Mouse (Mus musculus) MEL (cell line): ENCODE results near the gene Sipa1l1. TPM values are rescaled to one million over a fixed set of nuclear protein-coding genes. Genes with fewer than 3 reads are reported as not detected.

Source experiments
- DNase-seq: peaks from one replicate; pipeline ENCODE4 v3.0.0; 2011; ENCODE audit warnings: low read depth, low spot score
- H3K27ac ChIP-seq: 2 replicates; pipeline ENCODE4 v1.5.1; 2012; ENCODE audit warnings: low read depth, mild to moderate bottlenecking, control low read depth, low read length, moderate library complexity; ENCODE audit not compliant: control insufficient read depth
- H3K27me3 ChIP-seq, 2 experiments: fragments of 150-350 bp in 1 of 2; sonication (generic) in 1 of 2; 2 replicates each; pipeline ENCODE4 v1.6.1; 2012; ENCODE audit warnings: low read length in 2 of 2, mild to moderate bottlenecking in 2 of 2, improper control_type of control experiment in 1 of 2, moderate library complexity in 1 of 2; ENCODE audit not compliant: insufficient read depth in 2 of 2, control insufficient read depth in 1 of 2
- H3K36me3 ChIP-seq, 2 experiments: 2 replicates each; pipeline ENCODE4 v1.6.1; 2012 to 2014; ENCODE audit warnings: low read length in 2 of 2, improper control_type of control experiment in 1 of 2, inconsistent platforms in 1 of 2, mild to moderate bottlenecking in 1 of 2; ENCODE audit not compliant: insufficient read depth in 2 of 2, control insufficient read depth in 1 of 2
- H3K4me1 ChIP-seq, 2 experiments: fragments of 150-350 bp in 1 of 2; sonication (generic) in 1 of 2; 2 replicates each; pipeline ENCODE4 v1.6.1; 2012; ENCODE audit warnings: low read length in 2 of 2, improper control_type of control experiment in 1 of 2, mild to moderate bottlenecking in 1 of 2; ENCODE audit not compliant: insufficient read depth in 2 of 2, control insufficient read depth in 1 of 2
- H3K4me3 ChIP-seq, 2 experiments: fragments of 150-350 bp in 1 of 2; sonication (generic) in 1 of 2; 2 replicates each; pipeline ENCODE4 v1.5.1; 2012; ENCODE audit warnings: low read depth in 2 of 2, low read length in 2 of 2, mild to moderate bottlenecking in 2 of 2, moderate library complexity in 2 of 2, control low read depth in 1 of 2, improper control_type of control experiment in 1 of 2; ENCODE audit not compliant: control insufficient read depth in 1 of 2, insufficient read depth in 1 of 2
- H3K79me2 ChIP-seq: 2 replicates; pipeline ENCODE4 v1.6.1; 2012; ENCODE audit warnings: mild to moderate bottlenecking, low read length, moderate library complexity; ENCODE audit not compliant: control insufficient read depth, poor library complexity, insufficient read depth
- H3K9ac ChIP-seq: 2 replicates; pipeline ENCODE4 v1.6.1; 2012; ENCODE audit warnings: low read depth, mild to moderate bottlenecking, control low read depth, low read length, moderate library complexity; ENCODE audit not compliant: control insufficient read depth, poor library complexity, severe bottlenecking
- H3K9me3 ChIP-seq: fragments of 150-350 bp; sonication (generic); replicated peaks from 2 replicates; pipeline ENCODE4 v1.6.1; 2012; ENCODE audit warnings: mild to moderate bottlenecking, low read length, improper control_type of control experiment, moderate library complexity; ENCODE audit not compliant: insufficient read depth
- BHLHE40 ChIP-seq: IDR thresholded peaks from 2 replicates; pipeline ENCODE4 v1.6.1; 2012; ENCODE audit warnings: low read depth, mild to moderate bottlenecking, inconsistent platforms, low read length, improper control_type of control experiment, borderline replicate concordance
- CHD1 ChIP-seq: IDR thresholded peaks from 2 replicates; pipeline ENCODE4 v1.6.1; 2012; ENCODE audit warnings: low read depth, mild to moderate bottlenecking, inconsistent platforms, low read length, improper control_type of control experiment
- CHD2 ChIP-seq: IDR thresholded peaks from 2 replicates; pipeline ENCODE4 v1.6.1; 2011; ENCODE audit warnings: low read length, improper control_type of control experiment
- CTCF ChIP-seq, 3 experiments: IDR thresholded peaks in 2 of 3; conservative IDR thresholded peaks in 1 of 3; 2 replicates each; pipeline ENCODE4 v1.5.1; 2011 to 2012; ENCODE audit warnings: low read length in 3 of 3, low read depth in 2 of 3, mild to moderate bottlenecking in 2 of 3, improper control_type of control experiment in 1 of 3, inconsistent platforms in 1 of 3, mixed read lengths in 1 of 3, moderate library complexity in 1 of 3; ENCODE audit not compliant: control insufficient read depth in 1 of 3, insufficient read depth in 1 of 3, poor library complexity in 1 of 3, severe bottlenecking in 1 of 3
- E2F4 ChIP-seq: IDR thresholded peaks from 2 replicates; pipeline ENCODE4 v1.6.1; 2011; ENCODE audit warnings: low read depth, low read length, improper control_type of control experiment, borderline replicate concordance
- EP300 ChIP-seq, 2 experiments: IDR thresholded peaks; 2 replicates each; pipeline ENCODE4 v1.6.1; 2011; ENCODE audit warnings: improper control_type of control experiment in 2 of 2, low read length in 2 of 2, low read depth in 1 of 2, mild to moderate bottlenecking in 1 of 2
- ETS1 ChIP-seq: IDR thresholded peaks from 2 replicates; pipeline ENCODE4 v1.6.1; 2012; ENCODE audit warnings: low read depth, mild to moderate bottlenecking, inconsistent platforms, low read length, improper control_type of control experiment, moderate library complexity
- GATA1 ChIP-seq: IDR thresholded peaks from 2 replicates; pipeline ENCODE4 v1.6.1; 2011; ENCODE audit warnings: low read depth, low read length, improper control_type of control experiment
- KAT2A ChIP-seq: conservative IDR thresholded peaks from 2 replicates; pipeline ENCODE4 v1.6.1; 2012; ENCODE audit warnings: low read depth, low read length, improper control_type of control experiment, inconsistent platforms
- MAFK ChIP-seq: IDR thresholded peaks from 2 replicates; pipeline ENCODE4 v1.6.1; 2011; ENCODE audit warnings: low read depth, mild to moderate bottlenecking, low read length, improper control_type of control experiment, borderline replicate concordance
- MAX ChIP-seq: IDR thresholded peaks from 2 replicates; pipeline ENCODE4 v1.6.1; 2011; ENCODE audit warnings: low read length, improper control_type of control experiment
- MEF2A ChIP-seq: IDR thresholded peaks from 2 replicates; pipeline ENCODE4 v1.6.1; 2014; ENCODE audit warnings: low read depth, mild to moderate bottlenecking, inconsistent platforms, low read length, improper control_type of control experiment; ENCODE audit not compliant: poor library complexity, insufficient replicate concordance, severe bottlenecking; ENCODE audit errors: extremely low read depth
- MXI1 ChIP-seq: IDR thresholded peaks from 2 replicates; pipeline ENCODE4 v1.6.1; 2011; ENCODE audit warnings: mild to moderate bottlenecking, low read depth, low read length, improper control_type of control experiment
- MYB ChIP-seq: IDR thresholded peaks from 2 replicates; pipeline ENCODE4 v1.6.1; 2011; ENCODE audit warnings: mild to moderate bottlenecking, low read depth, low read length, improper control_type of control experiment
- MYC ChIP-seq: IDR thresholded peaks from 2 replicates; pipeline ENCODE4 v1.6.1; 2011; ENCODE audit warnings: low read depth, mild to moderate bottlenecking, low read length, improper control_type of control experiment, moderate library complexity
- NELFE ChIP-seq: IDR thresholded peaks from 2 replicates; pipeline ENCODE4 v1.6.1; 2011; ENCODE audit warnings: low read depth, low read length, improper control_type of control experiment
- NRF1 ChIP-seq: IDR thresholded peaks from 2 replicates; pipeline ENCODE4 v1.6.1; 2014; ENCODE audit warnings: low read depth, mild to moderate bottlenecking, inconsistent platforms, low read length, improper control_type of control experiment, moderate library complexity; ENCODE audit not compliant: poor library complexity, insufficient read depth, severe bottlenecking
- RCOR1 ChIP-seq: IDR thresholded peaks from 2 replicates; pipeline ENCODE4 v1.6.1; 2012; ENCODE audit warnings: low read depth, mild to moderate bottlenecking, inconsistent platforms, low read length, improper control_type of control experiment
- SMC3 ChIP-seq: IDR thresholded peaks from 2 replicates; pipeline ENCODE4 v1.6.1; 2011; ENCODE audit warnings: low read depth, low read length, improper control_type of control experiment
- TAL1 ChIP-seq: IDR thresholded peaks from 2 replicates; pipeline ENCODE4 v1.6.1; 2012; ENCODE audit warnings: mild to moderate bottlenecking, inconsistent platforms, low read length, moderate library complexity, mixed read lengths
- UBTF ChIP-seq: IDR thresholded peaks from 2 replicates; pipeline ENCODE4 v1.6.1; 2012; ENCODE audit warnings: low read depth, mild to moderate bottlenecking, inconsistent platforms, low read length, improper control_type of control experiment, moderate library complexity, borderline replicate concordance; ENCODE audit not compliant: insufficient read depth
- USF1 ChIP-seq: IDR thresholded peaks from 2 replicates; pipeline ENCODE4 v1.6.1; 2014; ENCODE audit warnings: low read depth, mild to moderate bottlenecking, inconsistent platforms, low read length, improper control_type of control experiment, moderate library complexity
- ZNF384 ChIP-seq: IDR thresholded peaks from 2 replicates; pipeline ENCODE4 v1.6.1; 2012; ENCODE audit warnings: low read depth, mild to moderate bottlenecking, inconsistent platforms, low read length, improper control_type of control experiment
- polyA plus RNA-seq, 2 experiments: library from polyadenylated mRNA; stranded (reverse) in 1 of 2; unstranded in 1 of 2; fragments of >175 nt in 1 of 2; fragments of >200 nt in 1 of 2; gene quantifications; 2 replicates each; pipeline versions ENCODE4 v1.2.1 to v1.2.4; 2012; ENCODE audit warnings: low replicate concordance in 2 of 2, low read depth in 1 of 2; ENCODE audit not compliant: insufficient read length in 2 of 2, insufficient read depth in 1 of 2, missing spikeins in 1 of 2
- total RNA-seq: library from RNA; depleted of rRNA; stranded (reverse); fragments of 300-350 nt; gene quantifications from 2 replicates; pipeline ENCODE4 v1.2.3, GENCODE M21; 2012

The Sipa1l1 gene
- total and polyA plus RNA-seq, 3 experiments, result 18.1 to 42.7 (median 19.3) TPM

GRCm38 (mm10) chr12:82208046-82208445 lies 38.9 kb downstream of the Sipa1l1 start:
- no peaks in the 10 kb centered on the region for H3K9me3 ChIP-seq
- peaks cover 0 to 2% of the 10 kb centered on the region in 2 experiments; a peak in 1 of 4 replicates for H3K36me3 ChIP-seq
- TF ChIP-seq UBTF (no peak), RCOR1 (no peak), TAL1 (no peak), MEF2A (no peak), MAFK (no peak), CHD2 (no peak), ETS1 (no peak), MYB (no peak), USF1 (no peak), MXI1 (no peak), EP300 (IDR thresholded peaks at IDR 0.05; ENCODE audit: low read depth in 1 of 2, low read length in 2 of 2) (no peak), CTCF (IDR thresholded peaks at IDR 0.05 in 2 of 3, conservative IDR thresholded peaks at IDR 0.05 in 1 of 3; ENCODE audit: control insufficient read depth in 1 of 3, insufficient read depth in 1 of 3, low read depth in 2 of 3, low read length in 3 of 3, poor library complexity in 1 of 3, severe bottlenecking in 1 of 3) (no peak), KAT2A (no peak), MYC (no peak), ZNF384 (no peak), CHD1 (no peak), BHLHE40 (no peak), GATA1 (no peak), SMC3 (no peak), E2F4 (no peak)
- H3K27me3 ChIP-seq, result no peaks in the 10 kb centered on the region
- no peak overlapping the region for H3K4me3 ChIP-seq
- H3K9ac ChIP-seq, result no peak overlapping the region
- peaks cover 5% of the 10 kb centered on the region; the same call in 1 of the 2 replicates for H3K79me2 ChIP-seq
- H3K4me1 ChIP-seq, result 0 out of 4 replicates have a peak, but pooled peaks cover 0 to 2% of the 10 kb centered on the region in 2 experiments
- no peak for DNase-seq
- H3K27ac ChIP-seq, result no peak overlapping the region

- no peak for DNase-seq
- H3K4me1 ChIP-seq, result 0 out of 4 replicates have a peak, but pooled peaks cover 0 to 2% of the 10 kb centered on the region in 2 experiments
- H3K4me3 ChIP-seq, result no peak overlapping the region
Observed at GRCm38 (mm10) chr12:82208611-82209010, 39.5 kb downstream of the Sipa1l1 start.

More at GRCm38 (mm10) chr12:82208611-82209010, 39.5 kb downstream of the Sipa1l1 start:
- H3K9me3 ChIP-seq, result no peaks in the 10 kb centered on the region
- no peaks in the 10 kb centered on the region for H3K27me3 ChIP-seq
- no peaks in the 10 kb centered on the region; a peak in 1 of 4 replicates for H3K36me3 ChIP-seq
- H3K79me2 ChIP-seq, result peaks cover 5% of the 10 kb centered on the region; the same call in 1 of the 2 replicates
- TF ChIP-seq NELFE (no peak), CHD2 (no peak), NRF1 (no peak), MAX (no peak), USF1 (no peak)
- no peak overlapping the region for H3K9ac ChIP-seq
- H3K27ac ChIP-seq, result no peak overlapping the region
